Mouse (Mus musculus) midbrain, embryonic 16.5 days (tissue): ENCODE results near the gene Mtmr3. TPM values are rescaled to one million over a fixed set of nuclear protein-coding genes. Genes with fewer than 3 reads are reported as not detected.

Experiments
- ATAC-seq: fragments of 200-750 bp; cut with Nextera tagmentation; 2 replicates; pipeline ENCODE4 v1.8.0; 2017; ENCODE audit warnings: moderate TSS enrichment
- H3K27ac ChIP-seq: fragments of 300-500 bp; sonication (generic); 2 replicates; pipeline ENCODE4 v1.5.1; 2014; ENCODE audit warnings: mild to moderate bottlenecking, low read length, mixed read lengths
- H3K27me3 ChIP-seq: fragments of 300-500 bp; sonication (generic); 2 replicates; pipeline ENCODE4 v1.6.1; 2014; ENCODE audit warnings: low read depth, low read length, mixed read lengths; ENCODE audit not compliant: control insufficient read depth, insufficient read depth
- H3K36me3 ChIP-seq: fragments of 300-500 bp; sonication (generic); 2 replicates; pipeline ENCODE4 v1.6.1; 2014; ENCODE audit warnings: mild to moderate bottlenecking, low read length, moderate library complexity, mixed read lengths; ENCODE audit not compliant: control insufficient read depth, insufficient read depth
- H3K4me1 ChIP-seq: fragments of 300-500 bp; sonication (generic); 2 replicates; pipeline ENCODE4 v1.6.1; 2014; ENCODE audit warnings: mild to moderate bottlenecking, low read length, mixed read lengths; ENCODE audit not compliant: control insufficient read depth, insufficient read depth
- H3K4me2 ChIP-seq: fragments of 300-500 bp; sonication (generic); 2 replicates; pipeline ENCODE4 v1.6.1; 2014; ENCODE audit warnings: mild to moderate bottlenecking, low read length, mixed read lengths
- H3K4me3 ChIP-seq: fragments of 300-500 bp; sonication (generic); 2 replicates; pipeline ENCODE4 v1.5.1; 2014; ENCODE audit warnings: low read depth, mild to moderate bottlenecking, low read length, moderate library complexity, mixed read lengths
- H3K9ac ChIP-seq: fragments of 300-500 bp; sonication (generic); 2 replicates; pipeline ENCODE4 v1.6.1; 2014; ENCODE audit warnings: low read depth, low read length, mixed read lengths
- H3K9me3 ChIP-seq: fragments of 300-500 bp; sonication (generic); replicated peaks from 2 replicates; pipeline ENCODE4 v1.6.1; 2014; ENCODE audit warnings: mild to moderate bottlenecking, low read length, mixed read lengths; ENCODE audit not compliant: control insufficient read depth, poor library complexity, severe bottlenecking
- WGBS: fragments of 180-500 bp; shearing (Covaris S2); extraction: QIAGEN DNeasy Blood & Tissue Kit; methylation state at CpG from one replicate; pipeline ENCODE4 v1.1.7; 2014; 5-methylcytosine and 5-hydroxymethylcytosine counted together
- polyA plus RNA-seq: library from polyadenylated mRNA; unstranded; fragments of >200 nt; fragmentation: Nextera tagmentation; extraction: Ambion mirVana; gene quantifications from 2 replicates; pipeline ENCODE4 v1.2.1, GENCODE M21; 2015

Mtmr3 gene
- polyA plus RNA-seq, 1 experiment from 2014 or later = 34.7 TPM

DNA sequence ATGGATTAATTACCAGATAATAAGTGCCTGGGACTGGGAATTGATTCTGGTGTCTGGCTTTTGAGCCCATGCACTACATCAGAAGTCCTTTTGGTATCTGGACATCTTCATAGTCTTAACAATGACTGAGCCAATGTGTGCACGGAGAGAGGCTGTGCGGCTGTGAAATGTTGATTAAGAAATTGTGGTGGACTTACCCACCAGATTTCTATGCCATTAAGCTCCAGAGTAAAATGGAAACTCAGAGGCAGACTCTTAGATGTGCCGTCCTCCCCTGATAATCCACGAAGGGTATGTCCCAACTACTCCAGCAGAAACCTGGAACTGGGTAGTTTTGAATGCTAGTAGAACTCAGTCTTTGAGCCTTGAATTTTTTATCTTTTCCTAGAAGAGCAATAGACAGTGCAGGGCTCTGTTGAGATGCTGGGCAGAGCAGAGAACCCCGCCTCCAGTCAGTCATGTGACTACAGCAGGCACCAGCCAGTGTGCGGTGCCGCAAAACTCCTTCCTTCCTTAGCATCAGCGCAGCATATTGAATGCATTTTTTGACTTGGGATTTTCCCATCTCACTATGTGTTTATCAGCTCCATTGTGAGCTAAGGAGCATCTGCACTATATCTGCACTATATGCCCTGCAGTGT, 139.6 kb downstream of the Mtmr3 start:
- no peak overlapping the region for H3K4me3 ChIP-seq
- H3K9ac ChIP-seq = no peak overlapping the region
- H3K36me3 ChIP-seq = no peaks in the 10 kb centered on the region
- 63% methylated on average over 8 of the region's 8 CpGs for whole genome bisulfite sequencing
- no peaks in the 10 kb centered on the region; the same call in 1 of the 2 replicates for H3K27me3 ChIP-seq
- no peak overlapping the region for H3K4me2 ChIP-seq
- no peaks in the 10 kb centered on the region for H3K4me1 ChIP-seq
- no peak overlapping the region for H3K27ac ChIP-seq
- no peak for ATAC-seq
- H3K9me3 ChIP-seq = no peaks in the 10 kb centered on the region

DNA sequence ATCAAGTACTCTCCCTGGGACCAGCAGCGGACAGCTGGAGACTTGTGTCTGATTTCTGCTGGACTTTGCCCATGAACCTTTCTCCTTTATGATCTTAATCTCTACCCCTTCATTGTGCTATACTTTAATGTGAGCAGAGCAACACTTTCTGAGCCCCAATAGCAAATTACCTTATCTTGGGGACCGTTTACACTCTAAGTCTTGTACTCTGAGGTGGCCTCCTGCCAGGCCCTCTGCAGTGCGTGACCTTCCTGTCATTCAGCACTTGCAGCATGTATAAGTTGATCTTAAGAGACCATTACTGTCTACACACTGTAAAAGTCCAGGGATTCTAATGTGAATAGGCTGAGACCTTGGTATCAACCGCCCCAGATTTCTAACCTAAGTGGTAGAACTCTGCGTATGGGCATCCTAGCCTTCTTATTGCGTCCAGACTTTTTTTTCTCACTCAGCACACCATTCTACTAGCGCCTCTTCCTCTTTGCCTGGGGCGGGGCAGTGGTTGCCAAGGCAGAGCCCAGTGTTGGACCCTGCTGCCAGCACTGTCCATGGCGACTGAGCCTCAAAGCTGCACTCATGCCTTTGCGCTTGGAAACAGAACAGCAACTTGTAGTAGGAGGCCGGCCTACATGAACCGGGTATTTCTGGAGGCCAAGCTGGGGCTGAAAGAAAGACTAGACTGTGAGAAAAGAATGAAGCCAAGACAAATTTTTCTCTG, 142.0 kb downstream of the Mtmr3 start:
- Histone ChIP-seq H3K27ac (no peak overlapping the region), H3K36me3 (no peaks in the 10 kb centered on the region), H3K4me2 (no peak overlapping the region), H3K9me3 (no peaks in the 10 kb centered on the region), H3K4me1 (no peaks in the 10 kb centered on the region), H3K9ac (no peak overlapping the region), H3K4me3 (no peak overlapping the region), H3K27me3 (no peaks in the 10 kb centered on the region)
- no peak for ATAC-seq
- WGBS = 82% methylated on average over 12 of the region's 12 CpGs

- Histone ChIP-seq H3K9ac (no peak overlapping the region), H3K36me3 (no peaks in the 10 kb centered on the region), H3K27ac (no peak overlapping the region), H3K4me1 (no peaks in the 10 kb centered on the region), H3K9me3 (no peaks in the 10 kb centered on the region), H3K4me2 (no peak overlapping the region), H3K27me3 (no peaks in the 10 kb centered on the region), H3K4me3 (no peak overlapping the region)
- WGBS = 27% methylated on average over 9 of the region's 9 CpGs
- ATAC-seq = no peak
These were observed 143.5 kb downstream of the Mtmr3 start for GRCm38 (mm10) chr11:4451116-4451515.

DNA sequence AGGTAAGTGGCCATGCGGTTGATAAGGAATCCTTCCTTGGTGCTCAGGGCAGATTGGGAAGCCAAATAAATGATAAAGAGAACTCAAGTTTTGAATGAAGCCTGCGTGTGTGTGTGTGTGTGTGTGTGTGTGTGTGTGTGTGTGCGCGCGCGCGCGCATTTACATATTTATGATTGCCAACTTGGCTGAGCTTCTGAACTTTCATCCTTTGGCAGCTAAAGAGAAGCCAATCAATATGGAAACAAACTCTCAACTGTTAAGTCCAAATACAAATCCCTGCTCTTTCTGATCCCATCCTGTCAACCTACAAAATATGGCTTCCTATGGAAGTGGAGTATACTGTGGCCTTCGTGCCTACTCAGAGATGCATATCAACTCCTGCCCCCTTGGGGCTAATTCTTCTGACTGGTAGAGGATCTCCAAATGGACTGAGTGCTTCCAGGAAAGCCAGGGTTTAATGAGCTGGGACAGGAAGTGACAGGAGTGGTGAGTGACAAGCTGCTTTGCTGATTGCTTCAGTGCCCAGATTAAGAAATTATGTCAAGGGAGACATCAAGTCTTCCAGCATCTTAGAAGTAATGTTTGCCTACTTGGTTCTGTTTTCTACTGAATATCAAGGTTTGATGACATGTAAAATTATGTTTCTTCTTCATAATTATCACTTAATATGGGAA, 148.3 kb downstream of the Mtmr3 start:
- no peak overlapping the region for H3K4me3 ChIP-seq
- H3K27me3 ChIP-seq = no peaks in the 10 kb centered on the region
- no peak overlapping the region for H3K9ac ChIP-seq
- no peaks in the 10 kb centered on the region for H3K9me3 ChIP-seq
- H3K4me1 ChIP-seq = no peaks in the 10 kb centered on the region
- no peaks in the 10 kb centered on the region for H3K36me3 ChIP-seq
- no peak for ATAC-seq
- no peak overlapping the region for H3K4me2 ChIP-seq
- 95% methylated on average over 9 of the region's 9 CpGs for WGBS
- no peak overlapping the region for H3K27ac ChIP-seq

DNA sequence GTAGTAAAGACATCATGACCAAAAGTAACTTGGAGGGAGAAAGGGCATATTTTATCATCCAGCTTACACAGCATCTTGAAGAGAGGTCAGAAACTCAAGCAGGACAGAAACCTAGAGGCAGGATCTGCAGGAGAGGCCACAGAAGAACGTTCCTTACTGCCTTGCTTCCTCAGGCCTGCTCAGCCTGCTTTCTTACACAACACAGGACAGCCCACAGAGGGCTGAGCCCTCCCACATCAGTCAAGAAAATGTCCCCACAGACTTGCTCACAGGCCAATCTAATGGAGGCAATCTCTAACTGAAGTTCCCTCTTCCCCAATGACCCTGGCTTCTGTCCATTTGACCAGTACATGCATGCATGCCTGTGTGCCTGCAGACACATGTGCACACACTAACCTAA, 152.4 kb downstream of the Mtmr3 start:
- H3K4me3 ChIP-seq = no peak overlapping the region
- H3K4me1 ChIP-seq = no peaks in the 10 kb centered on the region
- H3K36me3 ChIP-seq = no peaks in the 10 kb centered on the region
- H3K9ac ChIP-seq = no peak overlapping the region
- H3K27ac ChIP-seq = no peak overlapping the region
- H3K27me3 ChIP-seq = no peaks in the 10 kb centered on the region
- WGBS = 38% methylated on average over 1 of the region's 1 CpGs
- no peak for ATAC-seq
- H3K9me3 ChIP-seq = no peaks in the 10 kb centered on the region
- no peak overlapping the region for H3K4me2 ChIP-seq

DNA sequence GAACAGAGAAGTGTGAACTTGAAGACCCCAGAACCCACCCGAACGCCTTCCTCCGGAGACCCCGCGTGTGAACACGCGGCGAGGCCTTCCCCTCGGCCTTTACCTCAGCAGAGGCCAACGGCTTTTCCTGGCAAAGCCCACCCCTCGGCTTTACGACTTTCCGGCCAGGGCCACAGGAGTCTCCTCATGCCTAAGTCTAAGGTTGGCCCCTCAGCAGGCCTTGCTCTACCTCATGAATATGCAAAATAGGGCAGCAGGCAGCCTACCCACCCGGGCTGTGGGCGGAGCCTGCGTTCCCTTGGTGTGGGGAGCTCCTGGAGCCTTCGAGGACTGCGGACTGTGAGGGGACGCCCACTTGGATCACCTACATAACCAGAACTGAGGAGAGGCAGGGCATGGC, 153.7 kb downstream of the Mtmr3 start, which contains the start of gene Hormad2:
Gene Hormad2 (minus strand): TSS at position 128 of the 400 bp plus-strand sequence.
- Histone ChIP-seq H3K27me3 (no peaks in the 10 kb centered on the region), H3K4me2 (no peak within 1 kb of the TSS), H3K27ac (no peak within 1 kb of the TSS), H3K9me3 (no peaks in the 10 kb centered on the region), H3K36me3 (no peaks in the 10 kb centered on the region), H3K4me3 (no peak within 1 kb of the TSS), H3K4me1 (no peaks in the 10 kb centered on the region), H3K9ac (no peak within 1 kb of the TSS)
- no peak for ATAC-seq
- WGBS = 55% methylated on average over 19 of the region's 19 CpGs

GRCm38 (mm10) chr11:4438211-4438610, 156.5 kb downstream of the Mtmr3 start:
- no peaks in the 10 kb centered on the region for H3K9me3 ChIP-seq
- no peaks in the 10 kb centered on the region for H3K4me1 ChIP-seq
- no peak overlapping the region for H3K9ac ChIP-seq
- 60% methylated on average over 2 of the region's 2 CpGs for WGBS
- no peak for ATAC-seq
- H3K4me3 ChIP-seq = no peak overlapping the region
- no peaks in the 10 kb centered on the region for H3K36me3 ChIP-seq
- no peaks in the 10 kb centered on the region for H3K27me3 ChIP-seq
- no peak overlapping the region for H3K27ac ChIP-seq
- no peak overlapping the region for H3K4me2 ChIP-seq

DNA sequence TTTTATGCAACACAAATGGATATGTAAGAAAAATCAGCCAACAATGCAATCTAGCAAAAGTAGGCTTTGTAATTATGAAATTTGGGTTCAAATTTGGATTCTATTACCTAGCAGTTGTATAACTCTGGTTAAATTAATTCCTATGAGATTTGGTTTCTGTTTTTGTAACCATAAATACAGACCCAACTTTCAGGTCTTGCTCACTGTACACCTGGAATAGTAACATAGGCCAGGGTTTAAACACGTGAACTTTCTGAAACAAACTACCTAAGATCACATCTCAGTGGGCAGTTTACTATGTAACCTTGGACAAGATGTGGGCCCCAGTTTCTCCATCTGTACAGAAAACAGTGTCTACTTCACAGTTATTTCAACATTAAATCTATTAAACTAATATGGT, 157.3 kb downstream of the Mtmr3 start:
- no peak overlapping the region for H3K9ac ChIP-seq
- no peaks in the 10 kb centered on the region for H3K27me3 ChIP-seq
- no peak overlapping the region for H3K4me2 ChIP-seq
- no peak for ATAC-seq
- no peak overlapping the region for H3K27ac ChIP-seq
- H3K4me1 ChIP-seq = no peaks in the 10 kb centered on the region
- H3K36me3 ChIP-seq = no peaks in the 10 kb centered on the region
- H3K9me3 ChIP-seq = no peaks in the 10 kb centered on the region
- whole genome bisulfite sequencing = 100% methylated on average over 1 of the region's 1 CpGs
- H3K4me3 ChIP-seq = no peak overlapping the region

DNA sequence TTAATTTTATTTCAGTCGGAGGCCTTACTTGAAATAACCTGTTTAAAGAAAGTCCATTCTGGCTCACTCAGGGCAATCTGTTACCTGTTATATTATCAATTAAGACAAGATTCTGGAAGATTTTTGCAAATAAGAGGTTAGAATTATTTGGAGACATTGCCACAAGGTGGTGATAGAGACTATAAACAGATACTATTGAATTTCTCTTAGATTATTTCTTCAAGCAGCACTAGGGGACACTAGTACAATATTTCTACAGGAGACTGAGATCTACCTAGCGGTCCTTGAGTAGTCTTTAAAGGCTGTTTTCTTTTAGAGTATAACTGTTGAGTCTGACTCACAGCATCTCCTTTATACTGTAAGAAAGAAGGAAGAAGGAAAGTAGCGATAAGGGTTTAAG, 158.0 kb downstream of the Mtmr3 start:
- Histone ChIP-seq H3K4me3 (no peak overlapping the region), H3K27me3 (no peaks in the 10 kb centered on the region), H3K27ac (no peak overlapping the region), H3K9me3 (no peaks in the 10 kb centered on the region), H3K4me1 (no peaks in the 10 kb centered on the region), H3K36me3 (no peaks in the 10 kb centered on the region), H3K9ac (no peak overlapping the region), H3K4me2 (no peak overlapping the region)
- no peak for ATAC-seq
- 86% methylated on average over 3 of the region's 3 CpGs for WGBS
